Mouse (Mus musculus): ENCODE results near the gene Upf3a. TPM values are rescaled to one million over a fixed set of nuclear protein-coding genes. Genes with fewer than 3 reads are reported as not detected.
"Not testable (repeated sequence)": the region's sequence is repeated elsewhere in the genome, so short reads cannot be mapped to it uniquely, and the experiment has no call there.

The Upf3a gene
- polyA plus RNA-seq, 1 experiment from 2014 or later = 40.5 TPM

DNA sequence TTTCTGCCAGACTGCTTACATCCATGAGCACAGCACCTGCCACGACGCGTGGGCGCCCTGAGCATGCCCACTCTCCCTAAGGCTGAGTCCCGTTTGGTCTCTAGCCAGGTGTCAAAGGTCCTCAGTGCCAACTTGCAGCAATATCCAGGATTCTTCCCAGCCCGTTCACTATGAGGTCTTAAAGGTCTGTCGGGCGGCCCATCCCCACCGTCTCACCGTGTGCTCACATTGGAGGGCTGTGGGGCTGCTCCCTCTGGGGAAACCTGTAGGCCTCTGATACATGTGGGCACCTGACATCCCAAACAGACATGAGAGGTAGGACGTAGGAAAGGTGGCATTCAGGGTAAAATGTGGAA, 8.3 kb downstream of the Upf3a start:
- Histone ChIP-seq H3K4me1 (ENCODE audit: control insufficient read depth, insufficient read depth, low read length) (no peaks in the 10 kb centered on the region), H3K4me2 (ENCODE audit: low read depth, low read length) (no peak overlapping the region), H3K9me3 (replicated peaks; ENCODE audit: control insufficient read depth, low read length) (no peaks in the 10 kb centered on the region), H3K36me3 (replicated peaks; ENCODE audit: control insufficient read depth, insufficient read depth, low read depth, low read length) (peaks cover 4% of the 10 kb centered on the region), H3K27ac (replicated peaks; ENCODE audit: low read depth, low read length) (no peak overlapping the region), H3K27me3 (ENCODE audit: control insufficient read depth, insufficient read depth, low read length) (no peaks in the 10 kb centered on the region), H3K9ac (replicated peaks; ENCODE audit: low read length) (no peak overlapping the region), H3K4me3 (ENCODE audit: low read depth, low read length) (no peak overlapping the region)
- WGBS = 95% methylated on average over 11 of the region's 11 CpGs
- ATAC-seq (replicated peaks; ENCODE audit: insufficient number of reproducible peaks, low FRiP score, low TSS enrichment, low read depth) (no peak), DNase-seq (ENCODE audit: low spot score) (no peak)

DNA sequence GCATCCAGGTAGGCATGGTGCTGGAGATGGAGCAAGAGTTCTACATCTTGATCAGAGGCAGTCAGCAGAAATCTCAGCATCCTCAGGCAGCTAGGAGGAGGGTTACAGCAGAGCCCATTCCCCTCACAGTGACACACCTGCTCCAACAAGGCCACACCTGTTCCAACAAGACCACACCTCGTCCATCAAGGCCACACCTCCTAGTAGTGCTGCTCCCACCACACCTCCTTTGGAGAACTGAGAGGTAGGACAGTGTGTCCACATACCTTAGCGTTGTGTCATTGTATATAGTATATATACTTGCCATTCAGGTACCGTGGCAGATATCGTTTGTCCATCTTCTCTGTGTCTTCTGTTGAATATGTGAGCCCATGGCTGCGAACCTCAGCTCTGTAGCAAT, 12.3 kb downstream of the Upf3a start:
- no peaks in the 10 kb centered on the region for H3K4me1 ChIP-seq (ENCODE audit: control insufficient read depth, insufficient read depth, low read length)
- no peak overlapping the region for H3K9ac ChIP-seq (replicated peaks; ENCODE audit: low read length)
- 95% methylated on average over 5 of the region's 5 CpGs for WGBS
- H3K36me3 ChIP-seq (replicated peaks; ENCODE audit: control insufficient read depth, insufficient read depth, low read depth, low read length) = peaks cover 4% of the 10 kb centered on the region
- ATAC-seq (replicated peaks; ENCODE audit: insufficient number of reproducible peaks, low FRiP score, low TSS enrichment, low read depth) (no peak), DNase-seq (ENCODE audit: low spot score) (no peak)
- H3K9me3 ChIP-seq (replicated peaks; ENCODE audit: control insufficient read depth, low read length) = no peaks in the 10 kb centered on the region
- no peak overlapping the region for H3K4me3 ChIP-seq (ENCODE audit: low read depth, low read length)
- H3K27ac ChIP-seq (replicated peaks; ENCODE audit: low read depth, low read length) = no peak overlapping the region
- H3K27me3 ChIP-seq (ENCODE audit: control insufficient read depth, insufficient read depth, low read length) = no peaks in the 10 kb centered on the region
- H3K4me2 ChIP-seq (ENCODE audit: low read depth, low read length) = no peak overlapping the region

DNA sequence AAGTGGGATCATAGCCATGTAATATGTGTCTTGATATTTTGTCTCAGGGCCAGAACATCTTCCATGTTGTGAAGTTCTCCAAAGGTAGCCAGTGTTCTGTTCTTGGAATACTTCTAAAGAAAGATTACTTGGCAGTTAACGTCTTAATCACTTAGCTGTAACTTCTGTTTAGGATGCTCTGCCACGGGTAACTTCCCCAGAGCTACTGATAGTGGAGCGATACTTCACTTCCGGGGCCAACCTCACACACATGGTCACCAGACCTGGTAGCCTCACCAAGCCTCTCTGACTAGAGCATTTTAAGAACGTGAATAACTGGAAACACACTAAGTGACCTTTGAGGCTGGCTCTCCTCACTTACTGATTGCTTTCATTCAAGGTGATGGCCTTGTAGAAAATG, 14.2 kb downstream of the Upf3a start:
- Histone ChIP-seq H3K36me3 (replicated peaks; ENCODE audit: control insufficient read depth, insufficient read depth, low read depth, low read length) (peaks cover 4% of the 10 kb centered on the region), H3K4me3 (ENCODE audit: low read depth, low read length) (no peak overlapping the region), H3K9me3 (replicated peaks; ENCODE audit: control insufficient read depth, low read length) (no peaks in the 10 kb centered on the region), H3K4me1 (ENCODE audit: control insufficient read depth, insufficient read depth, low read length) (no peaks in the 10 kb centered on the region), H3K9ac (replicated peaks; ENCODE audit: low read length) (no peak overlapping the region), H3K27ac (replicated peaks; ENCODE audit: low read depth, low read length) (no peak overlapping the region), H3K27me3 (ENCODE audit: control insufficient read depth, insufficient read depth, low read length) (no peaks in the 10 kb centered on the region), H3K4me2 (ENCODE audit: low read depth, low read length) (no peak overlapping the region)
- DNase-seq (ENCODE audit: low spot score) (no peak), ATAC-seq (replicated peaks; ENCODE audit: insufficient number of reproducible peaks, low FRiP score, low TSS enrichment, low read depth) (no peak)
- whole genome bisulfite sequencing = 90% methylated on average over 5 of the region's 5 CpGs

DNA sequence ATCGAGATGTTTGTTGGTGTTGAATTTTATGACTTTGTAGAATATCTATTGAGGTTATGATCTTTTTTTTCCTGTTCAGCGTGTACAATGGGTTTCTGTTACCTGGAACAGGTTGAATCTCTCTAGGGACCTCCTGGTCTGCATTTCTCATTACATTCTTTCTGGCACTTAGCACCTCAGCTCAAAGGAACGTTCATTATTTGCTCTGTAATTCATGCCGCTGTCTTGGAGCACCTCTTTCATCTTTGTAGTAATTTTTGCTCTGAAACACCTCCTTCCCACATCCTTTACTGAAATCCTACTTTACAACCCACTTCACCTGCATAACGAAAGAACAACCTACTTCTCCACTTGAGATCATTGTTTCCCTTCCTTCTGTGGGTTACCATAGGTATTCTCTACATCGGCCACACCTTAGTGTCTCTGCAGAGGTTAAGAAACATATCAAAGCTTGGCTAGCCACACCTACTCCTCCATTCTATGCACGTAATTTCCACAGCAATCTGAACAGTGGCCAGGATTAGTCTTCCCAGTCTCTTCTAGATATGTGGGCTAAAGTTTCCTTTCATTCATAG, 43.3 kb downstream of the Upf3a start:
- 78% methylated on average over 7 of the region's 7 CpGs for WGBS
- no peaks in the 10 kb centered on the region for H3K27me3 ChIP-seq (ENCODE audit: control insufficient read depth, insufficient read depth, low read length)
- ATAC-seq (replicated peaks; ENCODE audit: insufficient number of reproducible peaks, low FRiP score, low TSS enrichment, low read depth) (no peak), DNase-seq (ENCODE audit: low spot score) (no peak)
- H3K4me2 ChIP-seq (ENCODE audit: low read depth, low read length) = no peak overlapping the region
- no peaks in the 10 kb centered on the region for H3K36me3 ChIP-seq (replicated peaks; ENCODE audit: control insufficient read depth, insufficient read depth, low read depth, low read length)
- H3K4me1 ChIP-seq (ENCODE audit: control insufficient read depth, insufficient read depth, low read length) = no peaks in the 10 kb centered on the region
- H3K9ac ChIP-seq (replicated peaks; ENCODE audit: low read length) = no peak overlapping the region
- no peaks in the 10 kb centered on the region for H3K9me3 ChIP-seq (replicated peaks; ENCODE audit: control insufficient read depth, low read length)
- no peak overlapping the region for H3K27ac ChIP-seq (replicated peaks; ENCODE audit: low read depth, low read length)
- no peak overlapping the region for H3K4me3 ChIP-seq (ENCODE audit: low read depth, low read length)

DNA sequence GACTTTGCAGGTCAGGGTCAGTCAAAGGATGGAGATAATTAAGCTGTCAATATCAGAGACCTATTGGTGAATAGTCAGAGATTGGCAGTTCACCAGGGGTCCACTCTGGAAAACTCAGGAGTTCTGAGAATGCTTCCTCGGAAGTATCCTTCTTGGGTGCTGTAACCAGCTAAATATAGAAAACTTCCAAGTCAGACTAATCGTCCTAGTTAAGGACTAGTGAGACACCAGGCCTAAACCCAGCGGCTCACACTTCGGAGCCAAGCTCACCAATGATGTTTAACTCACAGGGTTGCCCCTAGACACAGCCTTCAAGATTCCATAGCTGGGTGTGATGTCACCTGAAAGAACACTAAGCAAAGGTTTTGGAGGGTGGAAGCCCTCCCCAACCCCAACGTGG, 52.9 kb downstream of the Upf3a start, which contains the start of gene AF366264:
TSS of gene AF366264 (minus strand) at position 101 of the 400 bp plus-strand sequence.
- H3K36me3 ChIP-seq (replicated peaks; ENCODE audit: control insufficient read depth, insufficient read depth, low read depth, low read length); H3K4me1 ChIP-seq (ENCODE audit: control insufficient read depth, insufficient read depth, low read length); DNase-seq (ENCODE audit: low spot score); H3K4me2 ChIP-seq (ENCODE audit: low read depth, low read length); H3K9me3 ChIP-seq (replicated peaks; ENCODE audit: control insufficient read depth, low read length); H3K27ac ChIP-seq (replicated peaks; ENCODE audit: low read depth, low read length); H3K4me3 ChIP-seq (ENCODE audit: low read depth, low read length); H3K27me3 ChIP-seq (ENCODE audit: control insufficient read depth, insufficient read depth, low read length); ATAC-seq (replicated peaks; ENCODE audit: insufficient number of reproducible peaks, low FRiP score, low TSS enrichment, low read depth); H3K9ac ChIP-seq (replicated peaks; ENCODE audit: low read length): not testable (repeated sequence)
- 83% methylated on average over 5 of the region's 5 CpGs for WGBS

DNA sequence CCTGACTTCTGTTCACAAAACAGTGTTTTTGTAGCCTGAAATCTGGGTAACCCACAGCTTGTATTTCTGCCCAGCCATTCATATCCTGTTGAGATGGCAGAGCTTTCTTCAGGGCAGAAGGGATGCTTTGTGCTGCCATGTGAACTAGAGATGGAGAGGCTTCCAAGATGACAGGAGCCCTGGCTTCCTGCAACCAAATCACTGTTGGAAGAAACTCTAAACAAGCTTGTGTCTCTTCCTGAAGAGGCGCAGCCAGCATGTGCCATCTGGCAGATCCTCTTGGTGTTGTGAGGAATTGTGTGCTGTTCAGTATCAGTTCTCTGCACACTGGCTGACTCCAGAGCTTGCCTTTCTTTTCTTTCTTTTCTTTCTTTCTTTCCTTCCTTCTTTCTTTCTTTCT, 57.9 kb downstream of the Upf3a start:
- H3K36me3 ChIP-seq (replicated peaks; ENCODE audit: control insufficient read depth, insufficient read depth, low read depth, low read length); H3K27ac ChIP-seq (replicated peaks; ENCODE audit: low read depth, low read length); ATAC-seq (replicated peaks; ENCODE audit: insufficient number of reproducible peaks, low FRiP score, low TSS enrichment, low read depth); H3K4me3 ChIP-seq (ENCODE audit: low read depth, low read length); H3K4me2 ChIP-seq (ENCODE audit: low read depth, low read length); H3K4me1 ChIP-seq (ENCODE audit: control insufficient read depth, insufficient read depth, low read length); DNase-seq (ENCODE audit: low spot score); H3K27me3 ChIP-seq (ENCODE audit: control insufficient read depth, insufficient read depth, low read length); H3K9ac ChIP-seq (replicated peaks; ENCODE audit: low read length); H3K9me3 ChIP-seq (replicated peaks; ENCODE audit: control insufficient read depth, low read length): not testable (repeated sequence)
- WGBS = 86% methylated on average over 1 of the region's 1 CpGs

Other genes starting within 250 kb of the Upf3a start
- gene 1700029H14Rik, start 223.2 kb upstream of the Upf3a start, polyA plus RNA-seq (2014; fragmentation: Nextera tagmentation; extraction: Ambion mirVana) = not detected in 2 replicates
- gene Rasa3, start 108.0 kb upstream of the Upf3a start, polyA plus RNA-seq (2014; fragmentation: Nextera tagmentation; extraction: Ambion mirVana) = 20.7 and 21.8 TPM in 2 replicates
- 0.27 TPM in 1 of 2 replicates, not detected in the other for gene Cfap97d2, start 79.7 kb upstream of the Upf3a start, polyA plus RNA-seq (2014; fragmentation: Nextera tagmentation; extraction: Ambion mirVana)
- gene Cdc16, start 27.9 kb upstream of the Upf3a start, polyA plus RNA-seq (2014; fragmentation: Nextera tagmentation; extraction: Ambion mirVana) = 282 and 295 TPM in 2 replicates
- not detected in 2 replicates for gene AF366264, start 52.8 kb downstream of the Upf3a start, polyA plus RNA-seq (2014; fragmentation: Nextera tagmentation; extraction: Ambion mirVana)
- 51.5 and 53.9 TPM in 2 replicates for gene Champ1, start 84.0 kb downstream of the Upf3a start, polyA plus RNA-seq (2014; fragmentation: Nextera tagmentation; extraction: Ambion mirVana)
- 71.4 TPM in 2 replicates for gene Coprs, start 104.7 kb downstream of the Upf3a start, polyA plus RNA-seq (2014; fragmentation: Nextera tagmentation; extraction: Ambion mirVana)

All from embryonic facial prominence, embryonic 11.5 days (tissue).